Mouse (Mus musculus) CD4-positive, CD25-positive, alpha-beta regulatory T cell, adult 2 months (primary cell): ENCODE measurements at regions not wholly inside any gene's neighbourhood (a gene's known extent, or its start where the extent isn't known, plus 50 kb on each side); places are given as distances from the start of the nearest gene placed in this dataset.

Source experiments
- DNase-seq: peaks from one replicate; pipeline ENCODE4 v3.0.0-alpha.2; 2012; ENCODE audit warnings: low read depth, low spot score

DNA sequence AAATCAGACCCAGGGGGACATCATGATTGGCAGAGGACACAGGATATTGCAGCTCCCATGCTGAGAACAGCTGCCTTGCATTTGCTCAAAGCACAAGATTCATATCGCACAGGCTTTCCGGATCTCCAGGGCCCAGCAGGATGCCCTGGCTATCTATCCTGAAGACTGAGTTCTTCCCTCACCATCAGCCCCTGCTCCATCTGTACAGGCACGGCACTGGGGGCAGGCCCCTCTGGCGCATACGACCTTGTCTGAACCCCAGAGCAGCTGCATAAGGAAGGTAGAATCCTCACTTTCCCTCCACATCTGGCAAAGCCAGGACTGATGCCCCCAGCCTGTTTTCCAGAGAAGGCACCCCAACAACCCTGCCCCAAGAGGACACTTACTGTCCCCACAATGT, 266.8 kb downstream of the Tns1 start:
- no peak for DNase-seq

DNA sequence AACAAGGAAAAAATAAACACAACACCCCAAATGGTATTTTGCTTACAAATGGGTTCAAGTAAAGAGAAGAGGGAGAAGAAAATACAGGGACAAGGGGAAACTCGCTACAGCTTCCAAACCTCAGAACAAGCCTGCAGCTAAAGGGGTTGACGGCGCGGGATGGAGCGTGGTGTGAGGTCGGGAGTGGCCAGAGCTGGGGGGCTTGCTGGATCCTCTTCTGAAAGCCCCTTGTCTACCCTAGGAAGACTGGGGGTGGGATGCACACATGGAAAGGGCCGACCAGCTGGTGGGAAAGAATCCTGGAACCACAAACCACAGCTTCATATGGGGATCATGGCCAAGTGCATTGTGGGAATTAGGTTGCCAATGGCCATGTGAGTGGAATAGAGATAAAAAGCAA, 267.4 kb downstream of the Tns1 start:
- DNase-seq, result no peak

DNA sequence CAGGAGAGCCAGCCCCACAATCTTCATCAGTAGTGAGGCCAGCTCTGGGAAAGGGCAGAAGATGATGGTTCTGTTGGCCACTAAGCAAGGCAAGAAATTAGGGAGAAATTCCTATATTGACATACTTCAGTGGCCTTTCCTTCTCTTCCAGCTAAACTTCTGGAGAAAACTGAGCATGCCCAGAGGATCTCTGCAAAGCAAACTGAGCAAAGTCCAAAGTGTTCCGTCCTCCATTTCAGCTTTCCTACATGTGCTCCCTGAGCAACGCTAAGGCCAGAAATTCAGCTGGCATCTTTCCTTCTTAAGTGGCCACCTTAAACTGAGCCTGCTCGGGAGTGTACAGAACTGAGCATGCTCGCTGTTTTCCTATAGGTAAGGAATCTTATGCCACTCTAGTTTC, 268.9 kb downstream of the Tns1 start:
- DNase-seq, result no peak

DNA sequence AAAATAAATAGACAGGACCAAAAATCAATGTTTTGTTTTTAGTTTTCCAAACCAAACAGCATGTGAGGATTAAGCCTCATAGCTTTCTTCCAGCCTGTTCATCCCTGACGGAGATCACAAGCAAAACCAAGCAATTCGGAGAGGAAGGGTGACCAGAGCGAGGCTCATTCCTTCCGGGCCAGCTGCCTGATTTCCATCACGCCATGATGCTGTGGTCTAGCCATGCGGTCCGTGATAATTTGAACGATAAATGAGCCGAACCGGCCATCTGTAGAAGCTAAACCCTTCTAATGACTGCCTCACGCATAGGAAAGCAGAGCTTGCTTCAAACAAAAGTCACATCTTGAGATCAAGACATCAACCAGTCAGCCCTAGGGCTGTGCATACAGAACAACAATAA, 270.4 kb downstream of the Tns1 start:
- DNase-seq, result no peak

DNA sequence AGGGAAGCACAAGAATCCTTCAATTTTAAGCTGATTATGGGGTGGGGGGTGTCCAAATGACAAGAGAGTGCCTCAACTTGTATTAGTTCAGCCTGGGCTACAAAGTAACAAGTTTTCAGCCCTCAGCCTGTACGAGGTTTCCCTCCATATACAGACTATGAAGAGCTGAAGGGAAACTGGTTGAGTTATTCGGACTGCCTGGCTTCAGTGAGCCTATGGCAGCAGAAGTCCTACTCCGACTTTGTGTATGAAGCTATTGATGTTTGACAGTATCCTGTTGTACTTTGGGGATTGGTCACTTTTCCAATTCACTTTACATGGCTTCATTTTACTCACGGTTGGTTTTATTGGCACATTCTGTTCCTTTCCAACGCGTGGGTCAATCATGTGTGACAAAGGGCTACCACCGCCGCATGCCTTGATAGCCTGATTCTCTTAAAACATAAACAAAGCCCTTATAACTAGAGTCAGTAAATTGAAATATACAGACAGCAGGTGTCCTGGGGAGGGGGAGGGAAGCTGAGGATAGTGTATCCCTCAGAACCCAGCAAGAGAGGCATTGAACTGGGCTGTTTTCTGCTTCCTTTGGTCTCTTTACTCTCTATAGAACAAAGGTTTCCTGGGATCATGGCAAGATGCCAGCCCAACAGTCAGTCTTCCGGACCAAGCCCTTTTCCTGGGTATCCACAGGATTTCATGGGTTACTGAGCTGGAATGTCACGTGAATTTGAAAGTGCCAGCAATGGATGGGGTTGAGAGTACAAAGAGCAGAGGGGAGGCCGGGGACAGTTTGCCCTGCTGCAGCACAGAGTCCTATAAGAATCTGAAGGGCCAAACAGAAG, 273.9 kb downstream of the Tns1 start:
- no peak for DNase-seq

DNA sequence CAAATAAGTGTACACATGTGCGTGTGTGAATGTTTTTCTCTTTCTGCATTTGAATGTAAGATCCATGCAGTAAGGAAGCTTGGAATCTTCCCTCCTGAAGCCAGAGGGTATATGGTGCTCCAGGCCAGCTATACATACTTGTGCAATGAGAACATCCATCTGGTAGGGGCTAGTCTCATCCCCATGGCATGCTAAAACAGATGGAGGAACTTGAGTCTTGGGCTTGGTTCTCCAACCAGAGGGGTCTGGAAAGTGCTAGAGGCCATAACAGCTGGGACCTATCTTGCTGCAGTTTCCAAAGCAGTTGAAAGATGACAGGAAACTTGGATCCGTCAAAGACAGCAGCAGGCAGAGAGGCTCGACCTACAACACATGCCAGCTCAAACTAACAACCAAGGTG, 275.9 kb downstream of the Tns1 start:
- no peak for DNase-seq

DNA sequence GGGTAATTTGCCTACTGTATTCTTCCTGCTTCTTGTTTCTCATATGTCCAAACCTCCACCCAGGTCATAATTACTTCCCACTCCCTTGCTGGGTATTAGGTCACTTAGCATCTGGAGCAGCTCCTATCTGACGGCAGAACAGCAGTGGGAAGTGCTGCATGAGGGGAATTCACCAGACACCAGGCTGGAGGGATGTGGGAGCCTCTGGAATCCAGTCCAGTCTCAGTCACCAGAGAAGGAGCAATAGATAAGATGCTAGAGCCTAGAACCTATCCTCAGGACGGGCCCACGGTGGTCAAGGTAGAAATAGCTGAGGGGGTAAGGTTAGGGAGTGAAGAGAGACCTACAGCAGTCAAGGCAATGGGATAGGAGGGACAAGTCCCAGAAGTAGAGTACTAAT, 277.1 kb downstream of the Tns1 start:
- DNase-seq, result no peak

DNA sequence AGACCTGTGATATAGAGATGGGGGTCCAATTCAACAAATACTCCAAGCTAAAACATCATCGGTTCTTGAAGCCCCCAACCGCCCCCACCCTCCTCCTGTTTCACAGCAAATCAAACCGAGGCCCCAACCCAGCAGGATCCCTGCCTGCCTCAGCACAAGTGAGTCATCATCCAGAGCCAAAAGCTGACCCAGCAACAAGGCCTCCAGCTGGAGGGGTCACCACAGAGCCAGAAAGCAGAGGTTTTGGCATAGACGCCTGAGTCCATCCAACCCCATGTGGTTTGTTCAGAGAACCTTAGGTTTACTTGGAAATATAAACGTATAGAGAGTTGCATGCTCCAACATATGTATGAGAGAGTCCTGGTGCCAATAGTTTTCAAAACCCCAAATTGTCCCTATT, 279.1 kb downstream of the Tns1 start:
- DNase-seq, result no peak

DNA sequence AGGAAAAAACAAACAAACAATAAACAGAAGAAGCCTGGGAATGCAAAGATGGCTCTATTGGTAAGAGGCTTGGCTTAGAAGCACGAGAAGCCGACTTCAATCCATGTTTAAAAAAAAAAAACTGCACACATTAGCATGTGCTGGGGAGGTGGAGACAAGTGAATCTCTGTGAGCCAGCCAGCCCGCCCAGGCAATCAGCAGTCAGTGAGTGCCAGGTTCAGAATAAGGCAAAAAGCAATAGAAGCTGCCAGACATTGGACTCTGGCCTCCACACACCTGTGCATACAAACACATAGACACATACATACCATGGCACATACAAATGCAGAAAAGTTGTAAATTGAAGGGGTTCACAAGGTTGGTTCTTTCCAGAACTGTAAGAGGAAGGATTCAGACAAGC, 279.7 kb downstream of the Tns1 start:
- DNase-seq, result no peak

DNA sequence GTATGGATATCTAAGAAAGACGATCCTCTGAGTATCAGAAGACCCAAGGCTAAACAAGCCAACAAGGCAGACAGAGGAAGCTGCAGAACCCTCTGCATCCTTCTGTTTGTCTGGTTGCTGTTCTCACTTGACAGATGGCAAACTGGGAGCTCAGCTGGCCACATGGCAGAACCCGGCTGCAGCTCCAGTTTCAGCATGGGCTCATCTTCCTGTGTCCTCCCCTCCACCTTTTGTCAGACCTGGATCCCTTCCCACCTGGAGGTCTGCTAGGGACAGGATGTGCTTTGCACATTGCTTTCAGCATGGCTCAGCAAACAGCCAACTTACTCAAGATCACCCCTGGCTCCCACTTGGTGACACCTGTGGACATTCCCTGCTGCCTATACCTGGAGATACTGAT, 284.9 kb downstream of the Tns1 start:
- no peak for DNase-seq

DNA sequence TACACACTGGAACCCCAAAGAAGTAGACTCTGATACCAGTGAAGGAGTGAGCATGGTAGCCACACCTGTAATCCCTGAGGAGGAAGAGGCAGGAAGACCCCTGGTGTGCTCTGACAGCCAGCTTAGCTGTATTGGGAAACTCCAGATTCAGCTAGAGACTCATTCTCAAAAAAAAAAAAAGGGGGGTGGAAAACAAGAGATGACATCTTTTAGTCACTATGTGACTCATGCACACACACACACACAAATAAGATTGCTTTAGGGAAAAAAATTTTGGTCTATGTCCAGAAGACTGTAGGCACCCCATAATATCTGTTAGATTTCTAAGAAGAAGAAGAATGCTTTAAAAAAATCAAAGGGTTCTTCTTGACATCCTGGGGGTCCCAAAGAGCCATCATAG, 287.6 kb downstream of the Tns1 start:
- no peak for DNase-seq

DNA sequence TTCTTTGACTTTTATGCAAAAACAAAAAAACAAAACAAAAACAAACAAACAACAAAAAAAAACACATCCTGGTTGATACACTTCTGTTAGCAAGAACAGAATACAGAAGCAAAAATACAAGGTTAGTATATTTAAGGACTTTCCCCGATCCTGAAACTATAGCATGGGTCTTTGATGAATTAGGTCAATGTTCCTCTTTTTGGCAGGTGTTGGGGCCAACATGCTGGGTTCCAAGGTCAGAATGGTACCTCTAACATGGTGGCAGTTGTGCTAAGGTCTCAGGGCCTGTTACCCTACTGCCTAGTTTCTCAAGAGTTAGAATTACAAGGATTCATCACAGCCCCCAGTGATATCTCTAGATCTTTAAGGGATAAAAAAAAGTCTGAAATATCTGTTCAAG, 289.7 kb downstream of the Tns1 start:
- DNase-seq, result no peak

DNA sequence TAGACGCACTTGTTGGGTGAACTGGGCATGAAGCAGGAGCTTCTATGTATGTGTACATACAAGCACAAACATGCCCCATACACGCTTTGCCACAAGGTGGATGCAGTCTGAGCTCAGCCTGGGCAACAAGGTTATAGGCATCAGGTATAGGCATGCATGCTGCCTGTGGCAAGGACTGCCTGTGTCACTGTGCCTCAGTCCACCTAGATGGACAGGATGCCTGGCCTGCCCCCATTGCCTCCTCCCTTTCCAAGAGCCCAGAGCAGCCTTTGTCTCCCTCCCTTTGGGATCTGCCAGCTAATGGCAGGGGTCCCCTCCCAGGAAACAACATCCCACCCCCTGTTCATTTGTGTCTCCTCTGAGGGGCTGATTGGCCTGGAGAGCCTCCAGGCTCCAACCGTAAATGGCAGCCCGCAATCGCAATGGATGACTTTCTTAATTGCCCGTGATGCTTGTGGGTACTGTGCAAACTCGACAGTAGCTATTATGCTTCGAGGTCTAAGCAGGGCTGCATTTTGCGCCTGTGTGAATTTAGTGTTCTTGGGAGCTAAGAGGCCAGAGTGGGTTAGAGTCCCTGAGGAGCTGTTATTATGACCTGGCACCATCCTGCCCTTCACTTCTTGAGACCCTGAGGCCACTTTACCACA, 293.6 kb downstream of the Tns1 start:
- no peak for DNase-seq

DNA sequence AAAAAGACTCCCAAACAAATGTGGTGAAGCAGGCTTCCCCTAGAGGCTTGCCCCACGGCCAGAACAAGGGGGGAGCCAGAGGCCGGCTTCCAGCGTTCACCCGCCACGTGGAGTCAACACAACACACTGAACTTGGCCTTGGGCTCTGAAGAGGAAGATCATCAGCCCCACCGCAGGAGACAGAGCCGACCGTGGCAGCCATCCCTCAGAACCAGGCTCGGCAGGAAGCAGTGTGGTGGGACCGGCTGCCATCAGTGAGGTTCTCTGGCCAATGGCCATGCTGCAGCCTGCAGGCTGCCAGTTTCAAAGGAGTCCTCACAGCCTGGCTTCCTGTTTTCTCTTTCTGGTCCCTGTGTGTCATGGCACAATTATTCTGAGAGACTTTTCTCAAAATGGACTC, 295.3 kb downstream of the Tns1 start:
- DNase-seq, result no peak

DNA sequence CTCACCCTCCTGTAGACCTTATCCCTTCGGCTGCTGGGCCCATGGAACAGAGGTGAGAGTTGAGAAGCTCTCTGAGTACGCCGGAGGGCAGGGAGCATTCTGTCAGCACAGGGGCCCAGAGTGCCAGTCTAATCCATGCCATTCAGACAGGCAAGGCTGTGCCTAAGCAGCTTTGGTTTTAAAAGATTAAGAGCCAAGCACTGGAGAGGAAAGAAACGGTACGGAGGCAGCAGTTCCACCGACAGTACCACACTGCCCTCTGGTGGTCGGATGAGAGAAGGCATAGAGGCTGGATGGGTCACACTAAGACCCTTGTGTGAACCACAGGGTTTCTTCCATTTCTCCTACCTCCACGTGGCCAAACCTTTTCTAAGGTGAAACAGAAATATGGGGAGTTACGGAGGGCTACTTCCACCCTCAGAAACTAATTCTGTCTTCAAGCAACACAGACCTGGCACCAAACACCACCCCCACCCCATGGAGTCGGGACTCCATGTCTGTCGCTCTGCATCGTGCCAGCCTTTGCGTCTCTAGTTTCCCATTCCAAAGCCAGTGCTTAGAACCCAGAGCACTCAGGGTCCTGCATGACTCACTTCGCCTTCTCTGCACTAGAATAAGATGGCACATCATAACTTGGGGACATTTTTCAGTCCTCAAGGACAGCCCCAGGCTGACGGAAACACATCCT, 297.9 kb downstream of the Tns1 start:
- DNase-seq, result peak; percentile 66

DNA sequence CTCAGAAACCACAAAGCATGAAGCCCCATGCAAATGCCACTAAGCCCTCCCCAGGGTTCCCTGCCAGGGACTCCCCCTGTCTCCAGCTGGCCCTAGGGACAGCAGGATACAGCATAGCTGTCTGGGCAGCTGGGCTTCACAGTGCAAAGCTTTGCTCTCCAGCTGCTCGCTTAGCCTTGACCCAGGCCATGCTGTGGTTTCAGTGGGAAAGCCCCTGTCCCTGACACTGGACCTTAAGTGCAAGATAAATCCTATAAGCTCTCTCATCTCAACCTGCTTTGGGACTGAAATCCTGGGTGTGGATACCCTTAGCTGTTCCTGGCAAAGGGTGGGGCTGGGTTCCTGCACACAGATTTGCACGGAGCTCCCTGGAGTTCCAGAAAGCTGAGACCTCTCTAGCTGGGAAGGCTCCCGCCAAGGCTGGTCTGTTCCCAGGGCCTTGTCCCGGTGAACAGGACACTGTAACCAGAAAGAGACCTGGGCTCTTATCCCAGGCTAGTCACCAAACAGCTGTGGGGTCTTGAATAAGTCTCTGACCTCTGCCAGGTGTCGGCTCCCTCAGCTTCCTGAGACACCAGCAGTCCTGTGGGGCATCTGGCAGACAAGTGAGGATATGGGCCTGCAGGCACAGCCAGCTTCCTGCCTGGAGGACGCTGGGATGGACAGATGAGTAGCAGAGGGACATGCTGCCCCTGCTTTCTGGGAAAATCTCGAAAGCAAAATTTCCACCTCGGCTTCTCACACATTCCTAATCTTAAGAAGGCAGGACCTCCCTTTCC, 299.7 kb downstream of the Tns1 start:
- no peak for DNase-seq

DNA sequence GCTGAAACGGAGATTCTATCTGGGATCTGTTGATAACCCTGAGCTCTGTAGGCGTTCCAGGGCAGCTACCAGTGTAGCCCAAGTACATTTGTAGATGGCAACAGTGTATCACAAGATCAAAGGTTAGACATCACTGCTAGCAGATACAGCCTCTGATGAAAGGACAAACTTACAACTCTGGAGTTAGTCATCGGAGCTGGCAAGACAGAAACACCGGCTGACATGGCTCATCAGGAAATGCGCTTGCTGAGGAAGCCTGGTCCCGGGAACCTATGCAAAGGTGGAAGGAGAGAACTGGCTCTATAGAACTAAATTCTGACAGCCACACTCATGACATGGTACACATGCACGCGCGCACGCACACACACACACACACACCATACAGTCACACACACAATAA, 300.5 kb downstream of the Tns1 start:
- no peak for DNase-seq

DNA sequence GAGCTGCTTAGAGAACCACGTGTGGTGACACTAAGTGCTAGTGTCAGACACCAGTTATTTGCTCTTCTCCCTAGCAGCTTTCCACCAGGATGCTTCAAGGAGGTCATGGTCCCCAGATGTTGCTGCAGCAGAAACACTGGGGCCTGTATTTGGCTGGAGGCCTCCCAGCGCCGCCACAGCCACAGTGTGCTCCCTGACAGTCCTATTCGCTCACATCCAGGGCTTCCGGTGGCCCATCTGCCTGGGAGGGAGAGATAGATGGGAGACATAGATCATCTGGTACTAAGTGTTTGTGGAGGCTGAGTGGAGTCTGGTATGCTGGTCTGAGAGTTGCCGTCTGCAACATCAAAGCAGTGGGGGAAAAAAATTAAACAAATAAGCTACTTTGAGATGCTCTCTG, 301.6 kb downstream of the Tns1 start:
- DNase-seq, result no peak

DNA sequence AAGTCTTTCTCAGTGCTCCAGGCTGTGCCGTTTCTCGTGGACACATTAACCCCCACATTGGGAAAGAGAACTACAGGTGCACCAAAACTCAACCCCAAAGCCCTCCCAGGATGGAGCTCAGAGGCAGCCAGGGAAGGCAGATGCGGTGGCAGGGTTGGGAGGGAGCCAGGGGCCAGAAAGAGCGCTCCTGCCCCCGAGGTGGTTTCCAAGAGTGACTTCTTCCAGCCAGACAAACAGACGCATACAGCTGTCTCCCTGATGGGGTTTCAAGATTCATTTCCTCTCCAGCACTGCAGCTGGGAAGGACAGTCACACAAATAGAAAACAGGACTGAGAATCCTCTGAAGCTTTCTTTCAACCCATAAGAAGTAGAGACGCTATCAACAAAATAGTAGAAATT, 303.5 kb downstream of the Tns1 start:
- DNase-seq, result no peak

DNA sequence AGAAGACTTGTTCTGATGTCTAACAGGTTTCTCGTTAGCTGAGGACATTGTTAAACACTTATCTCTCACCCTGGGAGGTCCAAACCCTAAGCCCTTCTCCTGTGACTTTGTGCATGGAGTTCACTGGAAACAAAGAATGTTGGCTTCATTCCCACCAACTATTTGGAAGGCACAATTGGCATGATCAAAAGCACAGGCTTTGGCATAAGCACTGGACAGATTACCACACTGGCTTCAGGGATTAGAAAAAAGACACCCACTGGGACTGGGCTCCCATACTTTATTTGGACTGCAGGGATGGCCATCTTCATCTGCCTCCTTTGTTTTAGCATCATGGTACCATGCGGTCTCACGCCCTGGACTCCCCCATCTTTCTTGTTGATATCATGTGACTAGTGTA, 317.0 kb downstream of the Tns1 start:
- DNase-seq, result no peak

DNA sequence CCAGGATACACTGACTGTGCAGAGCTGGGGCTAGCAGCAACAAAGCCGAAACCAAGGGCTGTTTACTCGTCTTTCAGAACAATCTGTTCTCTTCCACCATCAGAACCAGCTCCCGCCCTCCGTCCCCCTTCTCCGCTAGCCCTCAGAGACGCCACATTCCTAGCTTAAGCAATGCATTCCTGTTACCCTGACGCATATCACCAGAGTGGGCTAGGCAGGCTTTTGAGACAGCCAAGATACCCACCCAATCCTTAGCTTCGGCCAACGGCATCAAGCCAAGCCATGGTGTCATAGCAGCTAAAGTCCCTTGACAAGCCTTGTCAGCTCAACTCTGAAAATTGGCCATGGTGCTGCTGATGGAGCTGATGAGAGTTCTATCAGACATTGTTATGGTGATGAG, 319.1 kb downstream of the Tns1 start:
- DNase-seq, result no peak

DNA sequence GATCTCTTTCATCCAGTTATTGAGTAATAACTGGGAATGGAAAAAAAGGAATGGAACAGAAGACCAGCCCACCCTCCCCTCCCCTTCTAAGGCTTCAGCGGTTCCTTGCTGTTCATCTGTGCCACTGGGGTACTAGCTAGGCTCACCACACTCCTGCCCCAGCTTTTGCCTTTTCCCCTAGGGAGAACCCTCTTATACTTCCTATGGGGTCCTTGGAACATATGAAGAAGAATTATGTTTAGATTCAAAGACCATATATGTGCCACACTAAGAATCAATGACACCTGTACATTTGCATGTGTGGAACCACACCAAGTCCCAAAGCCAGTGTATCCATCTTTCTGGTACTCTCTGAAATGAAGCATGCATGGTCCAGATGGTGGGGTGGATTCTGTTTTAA, 324.3 kb downstream of the Tns1 start:
- DNase-seq, result no peak
